Mouse (Mus musculus) regulatory T cell (primary cell): ENCODE measurements around the gene Opn3.

Source experiments
- in situ Hi-C: fragments of 300-600 bp; cut with MboI, MseI; formaldehyde crosslinking; loops from one replicate; pipeline ENCODE4 v1.15.1; 2025; ENCODE audit warnings: high pct_unique_total_duplicates

Gene Opn3

DNA sequence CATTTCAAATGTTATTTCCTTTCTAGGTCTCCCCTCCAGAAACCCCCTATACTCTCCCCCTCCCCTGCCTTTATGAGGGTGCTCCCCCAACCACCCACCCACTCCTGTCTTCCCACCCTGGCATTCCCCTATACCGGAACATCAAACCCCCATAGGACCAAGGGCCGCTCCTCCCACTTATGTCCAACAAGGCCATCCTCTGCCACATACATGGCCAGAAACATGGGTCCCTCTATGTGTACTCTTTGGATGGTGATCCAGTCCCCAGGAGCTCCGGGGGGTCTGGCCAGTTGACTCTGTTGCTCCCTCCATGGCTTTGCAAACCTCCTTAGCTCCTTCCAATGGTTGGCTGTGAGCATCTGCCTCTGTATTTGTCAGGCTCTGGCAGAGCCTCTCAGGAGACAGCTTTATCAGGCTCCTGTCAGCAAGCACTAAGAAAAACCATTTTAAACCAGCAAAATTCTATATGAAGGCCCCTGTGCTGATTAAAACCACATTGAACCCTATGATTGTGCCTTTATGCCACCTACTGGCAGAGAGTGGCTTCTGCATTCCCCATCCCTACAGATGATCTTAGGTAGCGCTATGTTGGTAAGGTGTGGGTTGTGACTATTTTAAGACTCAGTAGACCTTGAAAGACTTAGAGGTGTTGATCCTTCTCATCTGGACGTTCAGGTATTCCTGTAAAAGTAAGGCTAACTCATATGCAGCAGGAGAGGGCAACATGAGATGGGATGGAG lies 23.7 kb downstream of the Opn3 start:
- in situ Hi-C loops, result no loop called here

DNA sequence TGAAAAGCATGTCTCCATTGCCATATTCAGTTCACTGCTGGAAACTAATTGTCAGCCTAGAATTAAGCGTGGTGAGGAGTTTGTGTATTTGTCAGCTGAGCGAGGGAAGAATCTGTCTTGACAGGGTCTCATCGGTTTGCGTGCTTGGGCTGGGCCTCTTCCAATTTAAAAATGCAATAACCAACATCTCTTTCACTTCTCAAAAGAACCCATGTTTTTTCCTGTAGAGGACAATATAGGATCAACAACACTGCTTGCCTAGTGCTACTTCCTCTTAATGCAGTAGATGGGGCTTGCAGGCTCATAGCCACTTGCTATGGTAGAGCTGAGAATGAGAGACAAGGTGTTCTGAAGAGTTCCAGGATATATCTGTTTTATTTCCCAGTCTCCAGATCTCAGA lies 32.7 kb downstream of the Opn3 start:
- in situ Hi-C loops, result no loop called here

- in situ Hi-C loops, result loop anchor here (25.0 kb wide), 1 partner anchor 1189 kb away; no protein-coding TSS in a partner anchor
Observed at GRCm38 (mm10) chr1:175648615-175649014, 44.0 kb downstream of the Opn3 start.

GRCm38 (mm10) chr1:175646952-175647351 lies 45.6 kb downstream of the Opn3 start:
- in situ Hi-C loops, result loop anchor here (25.0 kb wide), 1 partner anchor 1190 kb away; no protein-coding TSS in a partner anchor

DNA sequence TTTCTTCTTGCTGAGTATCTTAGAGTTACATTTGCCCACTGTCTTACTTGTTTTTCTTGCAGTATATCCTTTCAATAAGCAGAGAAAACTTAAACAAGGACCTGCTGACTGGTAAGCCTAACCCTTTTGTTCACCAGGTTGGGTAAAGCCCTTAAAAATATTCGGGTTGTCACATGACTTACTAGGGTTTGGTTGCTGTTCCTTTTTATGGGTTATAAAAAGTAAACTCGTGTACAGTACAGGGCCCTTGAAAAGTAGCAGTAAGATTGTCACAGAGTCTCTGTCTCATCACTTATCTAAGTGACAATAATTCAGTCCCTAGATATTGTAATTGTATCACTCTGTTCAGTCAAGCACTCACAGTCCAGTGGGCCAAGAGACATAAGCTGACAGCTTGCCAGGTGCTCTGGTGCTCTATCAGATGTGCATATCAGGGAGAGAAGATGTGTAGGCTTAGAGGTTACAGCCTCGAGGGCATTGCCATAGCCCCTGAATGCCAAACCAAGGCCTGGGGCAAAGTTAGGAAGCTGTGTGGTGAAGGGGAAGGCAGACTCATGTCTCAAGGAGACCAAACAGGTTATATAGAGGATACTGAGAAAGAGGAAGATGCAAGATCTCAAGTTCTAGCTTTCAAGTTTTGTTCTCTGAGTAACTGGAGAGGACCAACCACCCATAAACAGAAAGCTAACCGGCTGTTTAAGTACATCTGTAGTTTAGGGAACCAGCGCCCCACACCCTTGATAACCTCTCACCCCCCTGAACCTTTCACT lies 48.9 kb downstream of the Opn3 start:
- in situ Hi-C loops, result loop anchor here (25.0 kb wide), 1 partner anchor 1194 kb away; no protein-coding TSS in a partner anchor

DNA sequence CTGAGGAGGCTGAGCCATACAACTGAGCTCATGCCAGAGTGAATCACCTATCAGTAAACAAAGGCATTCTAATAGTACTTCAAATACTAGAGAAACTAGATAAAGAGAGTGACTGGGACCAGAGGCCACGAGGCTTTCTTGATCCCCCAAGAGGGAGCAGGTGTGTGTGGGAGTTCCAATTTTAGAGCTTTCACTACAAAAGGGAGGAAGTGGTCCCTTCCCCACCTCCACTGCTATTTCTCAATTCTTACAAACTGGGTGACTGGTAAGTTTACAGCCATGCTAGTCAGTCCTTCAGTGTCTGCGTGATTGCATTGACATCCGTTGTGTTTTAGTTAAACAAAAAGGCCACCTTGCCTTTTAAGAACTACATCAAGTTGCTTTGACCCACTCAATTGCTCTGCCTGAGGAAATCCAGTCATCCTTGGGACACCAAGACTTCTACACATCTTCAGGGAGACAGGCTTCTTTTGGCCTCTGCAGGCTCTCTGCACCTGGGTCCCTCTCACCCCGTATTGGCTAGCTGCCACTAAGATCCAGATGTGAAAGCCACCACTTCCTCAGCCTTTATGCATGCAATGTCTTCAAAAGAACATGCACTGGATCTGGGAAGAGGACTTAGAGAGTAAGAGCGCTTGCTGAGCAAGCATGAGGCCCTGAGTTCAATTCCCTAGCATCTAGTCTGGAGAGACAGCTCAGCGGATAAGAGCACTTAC lies 52.0 kb downstream of the Opn3 start:
- in situ Hi-C loops, result loop anchor here (25.0 kb wide), 1 partner anchor 1197 kb away; no protein-coding TSS in a partner anchor

- in situ Hi-C loops, result loop anchor here (25.0 kb wide), 1 partner anchor 1198 kb away; no protein-coding TSS in a partner anchor
Observed at GRCm38 (mm10) chr1:175639072-175639471, 53.5 kb downstream of the Opn3 start.

GRCm38 (mm10) chr1:175637677-175638076 lies 54.9 kb downstream of the Opn3 start:
- in situ Hi-C loops, result loop anchor here (25.0 kb wide), 1 partner anchor 1200 kb away; no protein-coding TSS in a partner anchor

DNA sequence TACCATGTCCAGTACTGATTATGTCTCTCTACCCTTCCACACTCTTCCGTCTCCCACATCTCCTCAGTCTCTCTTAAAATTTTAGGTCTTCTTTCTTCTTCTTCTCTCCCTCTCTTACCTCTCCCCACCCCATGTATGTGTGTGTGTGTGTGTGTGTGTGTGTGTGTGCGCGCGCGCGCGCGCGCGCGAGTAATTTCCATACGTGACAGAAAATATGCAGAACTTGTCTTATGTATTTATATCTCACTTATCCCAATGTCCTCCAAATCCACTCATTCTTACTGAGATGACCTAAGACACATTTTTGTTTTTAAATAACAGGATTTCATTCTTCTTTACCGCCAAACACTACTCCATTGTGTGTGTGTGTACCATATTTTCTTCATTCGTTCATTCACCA lies 60.1 kb downstream of the Opn3 start:
- in situ Hi-C loops, result loop anchor here (5.0 to 25.0 kb wide), 3 partner anchors 60 to 1205 kb away; partner anchors contain the start of genes Chml, Exo1 and Opn3

GRCm38 (mm10) chr1:175631721-175632221 lies 60.8 kb downstream of the Opn3 start:
- in situ Hi-C loops, result loop anchor here (5.0 to 25.0 kb wide), 3 partner anchors 61 to 1206 kb away; partner anchors contain the start of genes Chml, Exo1 and Opn3

GRCm38 (mm10) chr1:175631080-175631479 lies 61.5 kb downstream of the Opn3 start:
- in situ Hi-C loops, result loop anchor here (5.0 to 25.0 kb wide), 3 partner anchors 61 to 1206 kb away; partner anchors contain the start of genes Chml, Exo1 and Opn3

DNA sequence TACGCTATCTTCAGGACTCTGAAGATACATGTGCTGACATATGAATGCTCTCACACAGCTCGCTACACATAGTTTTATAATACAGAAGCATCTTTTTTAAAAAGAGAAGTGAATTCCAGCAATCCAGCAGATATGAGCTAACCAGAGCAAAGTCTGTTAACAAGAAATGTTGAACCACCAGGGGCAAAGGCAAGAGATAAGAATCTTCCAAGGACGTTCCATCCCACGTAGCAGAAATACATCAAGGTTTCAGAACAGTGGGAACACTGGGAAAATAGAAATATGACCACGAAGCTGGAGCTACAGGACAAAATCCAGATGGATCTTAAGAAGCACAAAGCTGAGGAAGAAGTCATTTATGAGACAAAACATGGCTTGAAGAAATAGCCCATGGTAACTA lies 62.2 kb downstream of the Opn3 start:
- in situ Hi-C loops, result loop anchor here (5.0 to 25.0 kb wide), 3 partner anchors 62 to 1207 kb away; partner anchors contain the start of genes Chml, Exo1 and Opn3

DNA sequence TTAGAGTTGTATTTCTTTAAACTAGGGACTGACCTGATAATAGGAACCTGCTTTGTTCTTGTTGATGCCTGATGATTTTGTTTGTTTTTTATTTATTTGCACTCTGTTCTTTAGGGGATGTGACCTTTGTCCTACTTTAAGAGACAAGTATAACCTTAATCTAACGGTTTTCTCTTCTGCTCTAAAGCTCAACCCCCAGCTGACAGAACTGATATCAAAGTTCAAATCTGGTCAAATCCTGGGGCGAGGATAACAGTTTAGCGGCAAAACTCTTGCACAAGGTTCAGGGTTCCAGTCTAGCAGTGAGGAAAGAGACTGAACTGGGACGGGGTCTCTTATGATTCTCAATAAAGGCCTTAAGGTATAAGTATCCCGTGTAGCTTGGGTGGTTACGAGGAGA lies 63.3 kb downstream of the Opn3 start:
- in situ Hi-C loops, result loop anchor here (25.0 kb wide), 1 partner anchor 1208 kb away; no protein-coding TSS in a partner anchor

GRCm38 (mm10) chr1:175625990-175626692 lies 66.4 kb downstream of the Opn3 start:
- in situ Hi-C loops, result loop anchor here (25.0 kb wide), 1 partner anchor 1211 kb away; no protein-coding TSS in a partner anchor

DNA sequence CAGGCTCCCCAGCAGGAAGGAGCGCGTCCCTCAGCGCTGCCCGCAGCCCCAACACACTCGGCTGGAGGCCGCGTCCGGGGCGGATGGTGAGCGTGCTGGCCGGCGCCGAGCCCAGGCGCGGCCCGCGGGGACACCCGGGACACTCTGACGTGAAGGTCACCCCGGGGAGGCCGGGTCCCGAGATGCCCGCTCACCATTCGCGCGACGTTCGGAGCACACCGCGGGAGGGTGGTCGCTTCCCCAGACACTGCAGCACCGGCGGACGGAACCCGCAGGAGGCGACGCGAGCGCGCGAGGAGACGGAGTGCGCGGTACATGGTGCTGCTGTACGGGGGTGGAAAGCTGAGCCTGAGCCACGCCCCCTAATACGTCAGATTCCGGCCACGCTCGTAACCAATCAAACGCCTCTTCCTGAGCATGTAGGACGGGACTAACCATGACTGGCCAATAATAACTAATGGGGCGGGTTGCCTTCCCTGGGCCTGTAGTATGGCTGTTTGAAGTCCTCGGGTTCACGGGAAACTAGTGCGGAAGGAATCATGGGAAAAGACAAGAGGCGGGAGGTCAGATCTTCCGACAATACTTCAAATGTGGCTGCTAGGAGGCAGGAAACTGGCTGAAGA lies 67.2 kb downstream of the Opn3 start, which contains the start of gene Fh1:
Gene Fh1, minus strand, starts transcription at position 379 of the 623 bp plus-strand sequence.
- in situ Hi-C loops, result loop anchor here (25.0 kb wide), 1 partner anchor 1212 kb away; no protein-coding TSS in a partner anchor

DNA sequence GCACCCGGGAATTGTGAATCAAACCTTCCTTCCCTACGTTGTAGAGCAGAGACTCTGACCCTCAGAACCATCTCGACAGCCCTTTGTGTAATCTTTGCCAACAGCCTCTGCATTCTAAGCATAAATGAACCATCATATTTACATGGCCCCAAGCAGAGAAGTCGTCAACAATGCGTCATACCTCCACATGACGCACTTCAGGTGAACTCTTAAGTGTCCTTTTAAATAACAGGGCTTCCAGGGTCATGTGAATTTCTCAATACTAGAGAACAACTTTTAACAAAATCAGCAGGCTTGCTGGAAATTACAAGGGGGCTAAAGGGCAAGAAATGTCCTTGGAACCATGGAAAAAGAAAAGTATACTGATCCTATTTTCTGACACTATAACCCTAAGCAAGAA lies 68.9 kb downstream of the Opn3 start:
- in situ Hi-C loops, result no loop called here

DNA sequence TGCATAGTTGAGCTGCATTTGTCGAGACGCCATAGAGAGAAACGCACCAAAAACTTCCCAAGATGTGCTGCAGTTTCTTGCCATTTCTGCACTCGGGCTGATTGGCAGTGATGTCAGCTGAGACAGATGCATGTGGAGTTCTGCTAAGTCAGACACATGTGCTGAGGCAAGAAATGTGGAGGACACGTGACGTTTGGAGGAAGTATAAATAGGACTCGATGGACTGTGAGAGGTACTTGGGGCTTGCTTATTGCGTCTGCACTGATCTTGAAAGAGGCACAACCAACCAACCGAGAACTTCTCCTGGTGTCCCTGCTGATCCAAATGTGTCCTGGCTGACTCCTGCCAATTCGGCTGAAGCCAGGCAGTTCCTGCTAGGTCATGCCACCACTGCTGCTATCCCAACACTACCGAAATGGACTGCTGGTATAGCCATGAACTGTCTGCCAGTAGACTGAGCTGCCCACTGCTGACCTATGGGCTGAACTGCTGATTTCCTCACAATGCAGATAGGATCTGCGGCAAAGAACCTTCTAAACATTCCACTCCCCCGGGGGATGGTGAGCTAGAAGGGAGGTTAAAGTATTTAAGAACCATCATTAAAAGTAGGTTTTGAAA lies 72.7 kb downstream of the Opn3 start, which contains the start of gene Kmo:
Gene Kmo, plus strand, starts transcription at position 568 of the 618 bp plus-strand sequence.
- in situ Hi-C loops, result no loop called here

GRCm38 (mm10) chr1:175614992-175615391 lies 77.6 kb downstream of the Opn3 start:
- in situ Hi-C loops, result no loop called here
